Mouse (Mus musculus) heart, postnatal 0 days (tissue): ENCODE results near the gene Rhob. TPM values are rescaled to one million over a fixed set of nuclear protein-coding genes. Genes with fewer than 3 reads are reported as not detected.

ENCODE experiments used
- ATAC-seq: fragments of 200-750 bp; cut with Nextera tagmentation; 2 replicates; pipeline ENCODE4 v1.8.0; 2017; ENCODE audit warnings: low read depth, moderate number of reproducible peaks, moderate library complexity; ENCODE audit not compliant: insufficient read depth
- DNase-seq: peaks from one replicate; pipeline ENCODE4 v3.0.0-alpha.2; 2016; ENCODE audit warnings: low spot score
- H3K27ac ChIP-seq: fragments of 300-500 bp; sonication (generic); 2 replicates; pipeline ENCODE4 v1.5.1; 2014; ENCODE audit warnings: low read depth, mild to moderate bottlenecking
- H3K27me3 ChIP-seq: fragments of 300-500 bp; sonication (generic); 2 replicates; pipeline ENCODE4 v1.6.1; 2014; ENCODE audit warnings: low read length, mixed read lengths; ENCODE audit not compliant: control insufficient read depth, insufficient read depth
- H3K36me3 ChIP-seq: fragments of 300-500 bp; sonication (generic); replicated peaks from 2 replicates; pipeline ENCODE4 v1.6.1; 2014; ENCODE audit warnings: low read length, mixed read lengths; ENCODE audit not compliant: control insufficient read depth, insufficient read depth
- H3K4me1 ChIP-seq: fragments of 300-500 bp; sonication (generic); 2 replicates; pipeline ENCODE4 v1.6.1; 2014; ENCODE audit warnings: antibody characterized with exemption; ENCODE audit not compliant: control insufficient read depth, insufficient read depth
- H3K4me2 ChIP-seq: fragments of 300-500 bp; sonication (generic); 2 replicates; pipeline ENCODE4 v1.6.1; 2014; ENCODE audit warnings: low read depth, mild to moderate bottlenecking, low read length, moderate library complexity
- H3K4me3 ChIP-seq: fragments of 300-500 bp; sonication (generic); 2 replicates; pipeline ENCODE4 v1.5.1; 2014; ENCODE audit warnings: low read depth, low read length
- H3K9ac ChIP-seq: fragments of 300-500 bp; sonication (generic); replicated peaks from 2 replicates; pipeline ENCODE4 v1.6.1; 2014; ENCODE audit warnings: low read depth, low read length, mixed read lengths
- H3K9me3 ChIP-seq: fragments of 300-500 bp; sonication (generic); replicated peaks from 2 replicates; pipeline ENCODE4 v1.6.1; 2016; ENCODE audit warnings: low read length; ENCODE audit not compliant: control insufficient read depth
- CTCF ChIP-seq: IDR thresholded peaks from 2 replicates; pipeline ENCODE4 v1.5.1; 2016; ENCODE audit warnings: antibody characterized with exemption, control low read depth, low read depth
- EP300 ChIP-seq: IDR thresholded peaks from 2 replicates; pipeline ENCODE4 v1.6.1; 2016; ENCODE audit warnings: antibody characterized with exemption, low read depth
- WGBS: fragments of 180-500 bp; shearing (Covaris S2); extraction: QIAGEN DNeasy Blood & Tissue Kit; methylation state at CpG from one replicate; pipeline ENCODE4 v1.1.7; 2014; 5-methylcytosine and 5-hydroxymethylcytosine counted together
- polyA plus RNA-seq: library from polyadenylated mRNA; unstranded; fragments of >200 nt; fragmentation: Nextera tagmentation; extraction: Ambion mirVana; gene quantifications from 2 replicates; pipeline ENCODE4 v1.2.1, GENCODE M21; 2015
- total RNA-seq: library from RNA; depleted of rRNA; stranded (reverse); fragments of >200 nt; gene quantifications from 2 replicates; pipeline ENCODE4 v1.2.3, GENCODE M21; 2014; ENCODE audit warnings: low replicate concordance

Rhob gene
- total and polyA plus RNA-seq, 2 experiments from 2014 or later: 31.4 to 228 TPM

DNA sequence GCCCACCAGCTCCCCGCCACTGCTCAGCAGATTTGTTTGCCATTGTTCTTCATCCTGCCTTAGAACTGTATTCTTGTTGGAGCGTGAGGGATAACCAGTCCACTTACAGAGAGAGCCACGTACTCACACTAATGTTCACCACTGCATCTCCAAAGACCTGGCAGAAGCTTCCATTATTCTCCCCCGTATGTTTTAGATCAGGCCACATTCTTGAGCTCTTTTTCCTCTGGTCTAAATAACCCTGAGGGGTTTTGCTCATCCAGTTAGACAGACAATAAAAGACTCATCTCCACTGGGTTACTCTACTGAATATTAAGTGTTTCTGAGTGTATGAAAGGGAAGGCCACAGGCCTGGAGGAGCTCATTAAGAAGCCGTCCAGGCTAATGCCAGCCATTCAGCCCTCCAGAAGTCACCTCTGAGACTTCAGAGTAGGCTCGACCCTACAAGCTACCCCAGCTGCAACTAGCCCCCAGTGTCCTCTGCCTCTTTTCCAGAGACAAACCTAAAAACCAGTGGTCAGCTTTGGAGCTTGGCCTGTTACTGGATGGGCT, 24.9 kb downstream of the Rhob start:
- Histone ChIP-seq H3K4me3 (no peak overlapping the region), H3K9ac (no peak overlapping the region), H3K4me2 (no peak overlapping the region), H3K27ac (no peak overlapping the region), H3K36me3 (no peaks in the 10 kb centered on the region), H3K9me3 (no peaks in the 10 kb centered on the region), H3K4me1 (peaks cover 16% of the 10 kb centered on the region), H3K27me3 (no peaks in the 10 kb centered on the region)
- ATAC-seq: no peak
- WGBS: 79% methylated on average over 6 of the region's 6 CpGs
- no peak for DNase-seq
- TF ChIP-seq EP300 (no peak), CTCF (no peak)

DNA sequence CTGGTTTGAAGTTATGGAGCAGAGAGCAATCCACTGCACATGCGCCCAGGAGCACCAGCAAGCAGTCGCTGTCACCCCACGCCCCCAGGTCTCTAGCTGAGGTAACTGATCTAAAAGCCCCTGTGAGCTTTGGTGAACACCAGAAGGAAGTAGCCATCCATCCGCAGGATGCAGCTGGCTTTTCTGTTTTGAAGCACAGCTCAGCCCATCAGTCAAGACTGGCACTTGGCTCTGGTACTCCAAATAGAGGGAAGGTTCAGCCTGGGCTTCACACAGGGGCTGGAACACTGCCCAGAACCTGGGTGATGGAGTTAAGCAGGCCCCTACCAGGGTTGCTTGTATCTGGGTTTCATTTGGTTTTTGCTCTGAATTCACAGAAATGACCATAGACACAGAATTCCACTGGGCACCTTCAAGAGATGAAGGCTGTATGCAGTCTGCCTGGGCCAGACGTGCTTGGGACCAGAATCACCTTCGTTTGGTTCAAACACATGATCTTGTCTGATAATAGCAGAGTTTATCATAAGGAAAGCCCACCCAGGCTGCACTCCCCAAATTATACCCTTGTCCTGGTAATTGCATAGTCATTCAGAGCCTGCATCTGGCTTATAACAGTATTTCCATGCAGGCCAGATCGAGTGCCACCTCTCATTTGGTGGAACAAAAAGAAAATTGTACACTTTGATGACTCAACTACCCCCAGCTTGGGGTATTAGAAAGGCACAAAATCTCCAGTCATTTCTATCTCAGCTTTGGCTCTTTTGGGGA, 27.0 kb downstream of the Rhob start:
- ATAC-seq (no peak), DNase-seq (no peak)
- 66% methylated on average over 7 of the region's 7 CpGs for WGBS
- Histone ChIP-seq H3K27ac (no peak overlapping the region), H3K9ac (no peak overlapping the region), H3K27me3 (no peaks in the 10 kb centered on the region), H3K4me1 (peaks cover 16% of the 10 kb centered on the region), H3K4me3 (no peak overlapping the region), H3K36me3 (no peaks in the 10 kb centered on the region), H3K4me2 (no peak overlapping the region), H3K9me3 (no peaks in the 10 kb centered on the region)
- no peak for TF ChIP-seq CTCF
- no peak for TF ChIP-seq EP300

DNA sequence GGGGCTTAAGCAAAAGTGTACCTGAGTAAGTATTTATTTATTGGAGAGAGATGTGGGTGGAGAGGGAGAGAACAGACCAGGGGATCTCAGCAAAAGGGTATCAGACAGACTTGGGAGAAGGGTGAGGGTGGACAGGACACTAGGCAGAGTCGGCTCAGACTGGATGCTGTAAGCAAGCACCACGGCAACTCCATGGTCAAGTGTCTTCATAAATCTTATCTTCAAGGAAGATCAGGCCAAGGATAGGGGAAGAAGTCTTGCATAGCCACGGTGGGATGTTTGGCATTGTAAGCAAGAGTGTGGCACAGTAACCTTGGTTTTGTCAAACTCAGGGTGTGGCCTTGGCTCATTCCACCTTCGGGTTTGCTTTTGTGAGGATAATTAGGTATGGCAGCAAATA, 27.8 kb downstream of the Rhob start:
- Histone ChIP-seq H3K4me2 (no peak overlapping the region), H3K9ac (no peak overlapping the region), H3K4me1 (peaks cover 10% of the 10 kb centered on the region), H3K36me3 (no peaks in the 10 kb centered on the region), H3K9me3 (no peaks in the 10 kb centered on the region), H3K27ac (no peak overlapping the region), H3K4me3 (no peak overlapping the region), H3K27me3 (no peaks in the 10 kb centered on the region)
- WGBS: 66% methylated on average over 4 of the region's 4 CpGs
- TF ChIP-seq CTCF: no peak
- TF ChIP-seq EP300: no peak
- DNase-seq (no peak), ATAC-seq (no peak)

GRCm38 (mm10) chr12:8470962-8471361, 28.8 kb downstream of the Rhob start:
- 61% methylated on average over 2 of the region's 2 CpGs for WGBS
- no peak for TF ChIP-seq EP300
- TF ChIP-seq CTCF: no peak
- no peaks in the 10 kb centered on the region for H3K36me3 ChIP-seq
- ATAC-seq (no peak), DNase-seq (no peak)
- no peak overlapping the region for H3K27ac ChIP-seq
- H3K4me3 ChIP-seq: no peak overlapping the region
- H3K27me3 ChIP-seq: no peaks in the 10 kb centered on the region
- H3K4me1 ChIP-seq: peaks cover 5% of the 10 kb centered on the region; the same call in 1 of the 2 replicates
- no peaks in the 10 kb centered on the region for H3K9me3 ChIP-seq
- H3K9ac ChIP-seq: no peak overlapping the region
- no peak overlapping the region for H3K4me2 ChIP-seq

DNA sequence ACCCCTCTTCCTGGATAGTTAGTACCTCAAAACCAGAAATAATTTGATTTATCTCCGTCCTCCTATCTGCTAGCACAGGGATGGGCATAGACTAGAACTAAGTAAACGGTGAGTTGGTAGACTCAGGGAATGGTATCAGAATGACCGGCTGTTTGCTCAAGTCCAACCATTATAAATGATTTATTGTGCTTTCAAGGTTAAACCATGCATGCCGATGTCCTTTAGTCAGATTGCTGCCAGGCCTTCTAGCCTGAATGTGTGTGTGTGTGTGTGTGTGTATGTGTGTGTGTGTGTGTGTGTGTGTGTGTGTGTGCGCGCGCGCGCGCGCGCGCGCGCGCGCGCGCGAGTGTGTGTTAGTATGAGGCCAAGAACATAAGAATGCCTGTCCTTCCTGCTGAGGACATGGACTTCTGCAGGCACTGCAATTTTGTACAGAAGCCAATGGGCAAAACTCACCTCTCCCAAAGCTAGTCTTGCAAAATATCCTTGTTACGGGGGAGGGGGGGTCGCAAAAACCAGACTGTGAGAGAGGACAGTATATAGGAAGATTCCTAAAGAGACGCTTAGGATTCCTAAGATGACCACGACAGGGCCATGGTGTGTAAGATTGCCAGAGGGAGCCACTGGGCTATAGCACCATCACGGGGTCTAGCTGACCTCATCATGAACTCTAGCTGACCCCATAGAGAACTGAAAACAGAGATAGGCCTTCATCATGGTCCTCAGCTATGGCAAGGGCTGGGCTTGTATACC, 29.9 kb downstream of the Rhob start:
- H3K4me3 ChIP-seq: no peak overlapping the region
- WGBS: 92% methylated on average over 25 of the region's 25 CpGs
- H3K9me3 ChIP-seq: no peaks in the 10 kb centered on the region
- no peaks in the 10 kb centered on the region for H3K27me3 ChIP-seq
- no peak overlapping the region for H3K27ac ChIP-seq
- peaks cover 5% of the 10 kb centered on the region; the same call in 1 of the 2 replicates for H3K4me1 ChIP-seq
- ATAC-seq (no peak), DNase-seq (no peak)
- H3K4me2 ChIP-seq: no peak overlapping the region
- H3K9ac ChIP-seq: no peak overlapping the region
- H3K36me3 ChIP-seq: no peaks in the 10 kb centered on the region
- TF ChIP-seq EP300: no peak
- no peak for TF ChIP-seq CTCF
